Mouse (Mus musculus): ENCODE measurements around the gene Zbtb4. TPM values are rescaled to one million over a fixed set of nuclear protein-coding genes. Genes with fewer than 3 reads are reported as not detected.
A peak's percentile ranks its signal among the peaks of the same experiment; 100 is the strongest.

The Zbtb4 gene
- polyA plus RNA-seq, 1 experiment from 2014 or later, result 1.1 TPM

DNA sequence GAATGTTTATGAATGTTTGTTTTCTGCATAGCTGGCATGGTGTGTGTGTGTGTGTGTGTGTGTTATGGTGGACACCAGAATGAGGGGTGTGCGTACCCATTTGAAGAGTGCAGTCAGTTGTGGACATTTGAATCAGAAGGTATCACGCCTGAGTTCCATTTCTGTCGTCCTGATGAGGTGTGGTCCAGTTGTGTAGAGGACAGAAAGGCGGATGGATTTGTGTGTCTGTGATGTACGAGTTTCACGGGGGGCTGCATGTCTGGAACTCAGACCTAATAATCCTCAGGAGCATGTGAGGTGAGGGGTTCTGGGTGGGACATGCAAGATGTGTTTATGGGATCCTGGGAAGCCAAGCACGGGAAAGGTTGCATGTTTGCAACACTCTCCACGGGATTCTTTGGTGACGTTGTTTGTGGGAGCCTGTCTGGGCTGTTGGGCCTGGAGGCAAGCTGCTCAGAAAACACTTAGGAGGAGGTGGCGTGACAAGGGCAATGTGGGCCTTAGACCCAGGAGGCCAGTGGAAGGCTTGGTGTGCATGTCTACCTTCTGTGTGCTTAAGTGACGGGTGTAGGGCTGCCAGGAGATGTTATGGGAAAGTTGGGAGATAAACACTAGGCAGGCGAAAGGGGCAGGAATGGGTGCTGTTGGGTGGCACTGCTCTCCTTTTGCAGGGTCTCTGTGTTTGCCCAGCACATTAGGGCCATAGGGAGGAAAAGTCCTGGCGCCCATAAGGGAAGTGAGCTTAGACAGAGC lies 1.3 kb downstream of the Zbtb4 start:
- H3K4me3 ChIP-seq (ENCODE audit: low read depth, low read length), result peak overlapping the region; percentile 80
- DNase-seq (ENCODE audit: low spot score), result no peak
- H3K4me1 ChIP-seq (ENCODE audit: control insufficient read depth, insufficient read depth, low read length), result no peaks in the 10 kb centered on the region
- 63% methylated on average over 13 of the region's 13 CpGs for WGBS
- no peak overlapping the region for H3K9ac ChIP-seq (replicated peaks; ENCODE audit: low read length)
- no peak for ATAC-seq (replicated peaks; ENCODE audit: insufficient number of reproducible peaks, low FRiP score, low TSS enrichment, low read depth)
- H3K27me3 ChIP-seq (ENCODE audit: control insufficient read depth, insufficient read depth, low read length), result no peaks in the 10 kb centered on the region
- H3K9me3 ChIP-seq (replicated peaks; ENCODE audit: control insufficient read depth, low read length), result no peaks in the 10 kb centered on the region
- no peaks in the 10 kb centered on the region for H3K36me3 ChIP-seq (replicated peaks; ENCODE audit: control insufficient read depth, insufficient read depth, low read depth, low read length)
- H3K27ac ChIP-seq (replicated peaks; ENCODE audit: low read depth, low read length), result no peak overlapping the region
- H3K4me2 ChIP-seq (ENCODE audit: low read depth, low read length), result peak overlapping the region; percentile 84

GRCm38 (mm10) chr11:69767625-69767909 lies 1.9 kb downstream of the Zbtb4 start:
- H3K27ac ChIP-seq (replicated peaks; ENCODE audit: low read depth, low read length), result no peak overlapping the region
- ATAC-seq (replicated peaks; ENCODE audit: insufficient number of reproducible peaks, low FRiP score, low TSS enrichment, low read depth) (no peak), DNase-seq (ENCODE audit: low spot score) (no peak)
- no peaks in the 10 kb centered on the region for H3K36me3 ChIP-seq (replicated peaks; ENCODE audit: control insufficient read depth, insufficient read depth, low read depth, low read length)
- no peaks in the 10 kb centered on the region for H3K4me1 ChIP-seq (ENCODE audit: control insufficient read depth, insufficient read depth, low read length)
- no peak overlapping the region for H3K9ac ChIP-seq (replicated peaks; ENCODE audit: low read length)
- no peaks in the 10 kb centered on the region for H3K27me3 ChIP-seq (ENCODE audit: control insufficient read depth, insufficient read depth, low read length)
- no peaks in the 10 kb centered on the region for H3K9me3 ChIP-seq (replicated peaks; ENCODE audit: control insufficient read depth, low read length)
- H3K4me3 ChIP-seq (ENCODE audit: low read depth, low read length), result no peak overlapping the region
- no peak overlapping the region for H3K4me2 ChIP-seq (ENCODE audit: low read depth, low read length)
- WGBS, result 63% methylated on average over 4 of the region's 4 CpGs

DNA sequence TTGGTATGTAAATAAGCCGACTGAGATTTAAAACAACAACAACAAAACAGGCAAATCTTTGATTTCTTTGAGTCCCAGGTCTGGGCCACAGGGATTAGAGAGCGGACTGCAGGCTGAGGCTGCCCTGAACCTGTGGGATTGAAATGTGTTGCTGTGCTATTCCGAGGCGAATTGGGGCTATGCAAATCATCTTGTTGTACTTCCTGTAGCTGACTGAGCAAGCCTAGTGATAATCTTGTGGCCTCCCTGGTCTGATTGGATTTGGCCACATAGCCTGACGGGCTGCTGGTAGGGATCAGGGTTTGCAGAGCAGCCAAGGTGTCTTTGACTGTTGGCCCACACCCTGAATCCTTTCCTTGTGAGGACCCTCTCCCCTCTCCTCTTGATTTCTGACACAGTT lies 9.2 kb downstream of the Zbtb4 start:
- H3K4me1 ChIP-seq (ENCODE audit: control insufficient read depth, insufficient read depth, low read length), result no peaks in the 10 kb centered on the region
- no peaks in the 10 kb centered on the region for H3K36me3 ChIP-seq (replicated peaks; ENCODE audit: control insufficient read depth, insufficient read depth, low read depth, low read length)
- DNase-seq (ENCODE audit: low spot score) (no peak), ATAC-seq (replicated peaks; ENCODE audit: insufficient number of reproducible peaks, low FRiP score, low TSS enrichment, low read depth) (no peak)
- no peak overlapping the region for H3K4me3 ChIP-seq (ENCODE audit: low read depth, low read length)
- H3K9ac ChIP-seq (replicated peaks; ENCODE audit: low read length), result no peak overlapping the region
- 53% methylated on average over 5 of the region's 5 CpGs for WGBS
- no peaks in the 10 kb centered on the region for H3K9me3 ChIP-seq (replicated peaks; ENCODE audit: control insufficient read depth, low read length)
- H3K27me3 ChIP-seq (ENCODE audit: control insufficient read depth, insufficient read depth, low read length), result no peaks in the 10 kb centered on the region; the same call in 1 of the 2 replicates
- no peak overlapping the region for H3K4me2 ChIP-seq (ENCODE audit: low read depth, low read length)
- H3K27ac ChIP-seq (replicated peaks; ENCODE audit: low read depth, low read length), result no peak overlapping the region

DNA sequence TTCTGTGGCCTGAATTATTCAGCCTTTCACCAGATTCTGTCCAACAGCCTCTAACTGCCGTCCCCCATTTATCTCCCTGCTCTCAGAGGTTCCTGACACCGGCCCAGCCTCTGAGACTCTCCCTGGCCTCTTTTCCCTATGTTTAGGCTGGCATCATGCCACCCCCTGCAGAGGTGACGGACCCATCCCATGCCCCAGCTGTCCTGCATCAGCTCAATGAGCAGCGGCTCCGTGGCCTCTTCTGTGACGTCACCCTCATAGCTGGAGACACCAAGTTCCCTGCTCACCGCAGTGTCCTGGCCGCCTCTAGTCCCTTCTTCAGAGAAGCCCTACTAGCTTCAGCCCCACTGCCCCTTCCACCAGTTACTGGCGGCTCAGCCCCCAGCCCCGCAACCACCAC lies 10.0 kb downstream of the Zbtb4 start:
- DNase-seq (ENCODE audit: low spot score) (no peak), ATAC-seq (replicated peaks; ENCODE audit: insufficient number of reproducible peaks, low FRiP score, low TSS enrichment, low read depth) (no peak)
- Histone ChIP-seq H3K4me3 (ENCODE audit: low read depth, low read length) (no peak overlapping the region), H3K4me2 (ENCODE audit: low read depth, low read length) (no peak overlapping the region), H3K27me3 (ENCODE audit: control insufficient read depth, insufficient read depth, low read length) (no peaks in the 10 kb centered on the region; the same call in 1 of the 2 replicates), H3K27ac (replicated peaks; ENCODE audit: low read depth, low read length) (no peak overlapping the region), H3K36me3 (replicated peaks; ENCODE audit: control insufficient read depth, insufficient read depth, low read depth, low read length) (no peaks in the 10 kb centered on the region), H3K4me1 (ENCODE audit: control insufficient read depth, insufficient read depth, low read length) (no peaks in the 10 kb centered on the region), H3K9ac (replicated peaks; ENCODE audit: low read length) (no peak overlapping the region), H3K9me3 (replicated peaks; ENCODE audit: control insufficient read depth, low read length) (no peaks in the 10 kb centered on the region)
- WGBS, result 68% methylated on average over 10 of the region's 10 CpGs

GRCm38 (mm10) chr11:69776488-69776887 lies 10.8 kb downstream of the Zbtb4 start:
- no peak overlapping the region for H3K4me2 ChIP-seq (ENCODE audit: low read depth, low read length)
- no peaks in the 10 kb centered on the region for H3K36me3 ChIP-seq (replicated peaks; ENCODE audit: control insufficient read depth, insufficient read depth, low read depth, low read length)
- no peaks in the 10 kb centered on the region for H3K9me3 ChIP-seq (replicated peaks; ENCODE audit: control insufficient read depth, low read length)
- H3K4me3 ChIP-seq (ENCODE audit: low read depth, low read length), result no peak overlapping the region
- no peak for DNase-seq (ENCODE audit: low spot score)
- H3K27ac ChIP-seq (replicated peaks; ENCODE audit: low read depth, low read length), result no peak overlapping the region
- WGBS, result 82% methylated on average over 20 of the region's 20 CpGs
- ATAC-seq (replicated peaks; ENCODE audit: insufficient number of reproducible peaks, low FRiP score, low TSS enrichment, low read depth), result no peak
- H3K4me1 ChIP-seq (ENCODE audit: control insufficient read depth, insufficient read depth, low read length), result no peaks in the 10 kb centered on the region
- H3K27me3 ChIP-seq (ENCODE audit: control insufficient read depth, insufficient read depth, low read length), result no peaks in the 10 kb centered on the region; the same call in 1 of the 2 replicates
- no peak overlapping the region for H3K9ac ChIP-seq (replicated peaks; ENCODE audit: low read length)

- no peaks in the 10 kb centered on the region for H3K36me3 ChIP-seq (replicated peaks; ENCODE audit: control insufficient read depth, insufficient read depth, low read depth, low read length)
- DNase-seq (ENCODE audit: low spot score), result no peak
- ATAC-seq (replicated peaks; ENCODE audit: insufficient number of reproducible peaks, low FRiP score, low TSS enrichment, low read depth), result no peak
- WGBS, result 68% methylated on average over 26 of the region's 26 CpGs
- H3K4me2 ChIP-seq (ENCODE audit: low read depth, low read length), result no peak overlapping the region
- H3K9ac ChIP-seq (replicated peaks; ENCODE audit: low read length), result no peak overlapping the region
- no peaks in the 10 kb centered on the region for H3K9me3 ChIP-seq (replicated peaks; ENCODE audit: control insufficient read depth, low read length)
- H3K4me3 ChIP-seq (ENCODE audit: low read depth, low read length), result no peak overlapping the region
- no peak overlapping the region for H3K27ac ChIP-seq (replicated peaks; ENCODE audit: low read depth, low read length)
- H3K4me1 ChIP-seq (ENCODE audit: control insufficient read depth, insufficient read depth, low read length), result no peaks in the 10 kb centered on the region
- H3K27me3 ChIP-seq (ENCODE audit: control insufficient read depth, insufficient read depth, low read length), result no peaks in the 10 kb centered on the region; the same call in 1 of the 2 replicates
Measured at GRCm38 (mm10) chr11:69777504-69778257, 12.0 kb downstream of the Zbtb4 start.

- Histone ChIP-seq H3K4me2 (ENCODE audit: low read depth, low read length) (no peak overlapping the region), H3K4me3 (ENCODE audit: low read depth, low read length) (no peak overlapping the region), H3K27me3 (ENCODE audit: control insufficient read depth, insufficient read depth, low read length) (no peaks in the 10 kb centered on the region; the same call in 1 of the 2 replicates), H3K4me1 (ENCODE audit: control insufficient read depth, insufficient read depth, low read length) (no peaks in the 10 kb centered on the region), H3K36me3 (replicated peaks; ENCODE audit: control insufficient read depth, insufficient read depth, low read depth, low read length) (no peaks in the 10 kb centered on the region), H3K9me3 (replicated peaks; ENCODE audit: control insufficient read depth, low read length) (no peaks in the 10 kb centered on the region), H3K9ac (replicated peaks; ENCODE audit: low read length) (no peak overlapping the region), H3K27ac (replicated peaks; ENCODE audit: low read depth, low read length) (no peak overlapping the region)
- 61% methylated on average over 23 of the region's 23 CpGs for WGBS
- DNase-seq (ENCODE audit: low spot score), result no peak
- ATAC-seq (replicated peaks; ENCODE audit: insufficient number of reproducible peaks, low FRiP score, low TSS enrichment, low read depth), result 0 out of 2 replicates have a peak, but pooled peaks have one; percentile 16
Measured at GRCm38 (mm10) chr11:69778258-69778982, 12.7 kb downstream of the Zbtb4 start.

DNA sequence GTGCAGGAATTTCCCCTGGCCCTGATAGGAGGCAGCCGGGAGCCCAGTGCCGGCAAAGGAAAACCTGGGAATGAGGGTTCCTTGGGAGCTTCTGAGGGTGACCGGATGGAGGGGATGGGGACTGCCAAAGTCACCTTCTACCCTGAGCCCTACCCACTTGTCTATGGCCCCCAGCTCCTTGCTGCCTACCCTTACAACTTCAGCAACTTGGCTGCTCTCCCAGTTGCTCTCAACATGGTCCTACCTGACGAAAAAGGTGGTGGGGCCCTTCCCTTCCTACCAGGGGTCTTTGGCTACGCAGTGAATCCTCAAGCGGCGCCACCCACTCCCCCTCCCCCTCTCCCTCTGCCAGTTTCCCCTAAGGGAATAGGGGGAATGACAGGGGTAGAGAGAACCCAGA lies 13.3 kb downstream of the Zbtb4 start:
- Histone ChIP-seq H3K4me2 (ENCODE audit: low read depth, low read length) (no peak overlapping the region), H3K27ac (replicated peaks; ENCODE audit: low read depth, low read length) (no peak overlapping the region), H3K27me3 (ENCODE audit: control insufficient read depth, insufficient read depth, low read length) (no peaks in the 10 kb centered on the region; the same call in 1 of the 2 replicates), H3K4me3 (ENCODE audit: low read depth, low read length) (no peak overlapping the region), H3K9ac (replicated peaks; ENCODE audit: low read length) (no peak overlapping the region), H3K4me1 (ENCODE audit: control insufficient read depth, insufficient read depth, low read length) (no peaks in the 10 kb centered on the region), H3K36me3 (replicated peaks; ENCODE audit: control insufficient read depth, insufficient read depth, low read depth, low read length) (no peaks in the 10 kb centered on the region), H3K9me3 (replicated peaks; ENCODE audit: control insufficient read depth, low read length) (no peaks in the 10 kb centered on the region)
- no peak for DNase-seq (ENCODE audit: low spot score)
- WGBS, result 36% methylated on average over 7 of the region's 7 CpGs
- ATAC-seq (replicated peaks; ENCODE audit: insufficient number of reproducible peaks, low FRiP score, low TSS enrichment, low read depth), result no peak
